Mouse (Mus musculus) cerebellum, adult 2 months (tissue): ENCODE results near the gene Arl6ip4. TPM values are rescaled to one million over a fixed set of nuclear protein-coding genes. Genes with fewer than 3 reads are reported as not detected.

Source experiments
- DNase-seq, 2 experiments: peaks; one replicate each; pipeline ENCODE4 v3.0.0; 2021
- H3K27ac ChIP-seq: fragments of 200-500 bp; 2 replicates; pipeline ENCODE4 v1.5.1; 2012; ENCODE audit warnings: low read length, control low read depth, inconsistent platforms; ENCODE audit not compliant: insufficient read depth
- H3K27me3 ChIP-seq: fragments of 200-500 bp; 2 replicates; pipeline ENCODE4 v1.6.1; 2012; ENCODE audit warnings: inconsistent platforms, mild to moderate bottlenecking, low read length, moderate library complexity; ENCODE audit not compliant: control insufficient read depth, insufficient read depth
- H3K4me1 ChIP-seq: fragments of 200-500 bp; 2 replicates; pipeline ENCODE4 v1.6.1; 2011; ENCODE audit warnings: low read length; ENCODE audit not compliant: control insufficient read depth, insufficient read depth
- H3K4me3 ChIP-seq: fragments of 200-500 bp; replicated peaks from 2 replicates; pipeline ENCODE3; 2011; ENCODE audit warnings: mild to moderate bottlenecking, low read depth, low read length, control low read depth; ENCODE audit not compliant: insufficient read depth
- CTCF ChIP-seq: fragments of 200-500 bp; IDR thresholded peaks from 2 replicates; pipeline ENCODE4 v1.5.1; 2011; ENCODE audit warnings: low read depth, mild to moderate bottlenecking, control low read depth, low read length, moderate library complexity, borderline replicate concordance; ENCODE audit not compliant: insufficient read depth
- POLR2A ChIP-seq: fragments of 200-500 bp; IDR thresholded peaks from 2 replicates; pipeline ENCODE4 v1.6.1; 2011; ENCODE audit warnings: low read length, control low read depth, borderline replicate concordance; ENCODE audit not compliant: insufficient read depth
- WGBS: fragments of 180-500 bp; shearing (Covaris S2); methylation state at CpG from one replicate; pipeline ENCODE4 v1.1.7; 2018; 5-methylcytosine and 5-hydroxymethylcytosine counted together
- polyA plus RNA-seq: library from polyadenylated mRNA; depleted of rRNA; stranded (reverse); fragments of >200 nt; gene quantifications from 2 replicates; pipeline ENCODE4 v1.2.3, GENCODE M21; 2012

Arl6ip4 gene
- polyA plus RNA-seq, 1 experiment: 91.0 TPM

- no peaks in the 10 kb centered on the region for H3K27me3 ChIP-seq
- no peak overlapping the region for H3K4me3 ChIP-seq
- WGBS: 54% methylated on average over 4 of the region's 4 CpGs
- H3K27ac ChIP-seq: no peak overlapping the region
- no peaks in the 10 kb centered on the region for H3K4me1 ChIP-seq
- TF ChIP-seq POLR2A (no peak), CTCF (no peak)
- no peak for DNase-seq
Observed at GRCm38 (mm10) chr5:124086876-124087275, 29.0 kb upstream of the Arl6ip4 start.

DNA sequence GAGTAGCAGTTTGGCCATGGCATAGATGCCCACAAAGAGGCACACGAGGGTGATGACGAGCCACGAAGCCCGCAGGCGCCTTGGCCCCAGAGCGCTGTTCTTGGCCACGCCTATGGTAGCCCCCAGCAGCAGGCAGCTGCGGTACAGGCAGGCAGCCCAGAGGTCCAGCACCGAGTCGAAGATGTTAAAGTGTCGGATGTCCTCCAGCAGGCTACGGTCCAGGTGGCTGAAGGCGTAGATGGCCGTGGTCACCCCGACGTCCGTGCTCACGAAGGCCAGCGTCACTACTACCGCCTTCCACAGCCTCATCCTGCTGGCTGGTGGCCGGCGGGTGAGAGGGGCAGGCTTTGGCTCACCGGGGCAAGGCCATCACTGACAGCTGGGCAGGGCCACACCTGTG lies 26.0 kb upstream of the Arl6ip4 start:
- H3K27ac ChIP-seq: no peak overlapping the region
- no peak overlapping the region for H3K4me3 ChIP-seq
- WGBS: 62% methylated on average over 23 of the region's 23 CpGs
- peaks cover 22% of the 10 kb centered on the region for H3K4me1 ChIP-seq
- no peak for DNase-seq
- TF ChIP-seq POLR2A: no peak
- TF ChIP-seq CTCF: no peak
- H3K27me3 ChIP-seq: no peaks in the 10 kb centered on the region

DNA sequence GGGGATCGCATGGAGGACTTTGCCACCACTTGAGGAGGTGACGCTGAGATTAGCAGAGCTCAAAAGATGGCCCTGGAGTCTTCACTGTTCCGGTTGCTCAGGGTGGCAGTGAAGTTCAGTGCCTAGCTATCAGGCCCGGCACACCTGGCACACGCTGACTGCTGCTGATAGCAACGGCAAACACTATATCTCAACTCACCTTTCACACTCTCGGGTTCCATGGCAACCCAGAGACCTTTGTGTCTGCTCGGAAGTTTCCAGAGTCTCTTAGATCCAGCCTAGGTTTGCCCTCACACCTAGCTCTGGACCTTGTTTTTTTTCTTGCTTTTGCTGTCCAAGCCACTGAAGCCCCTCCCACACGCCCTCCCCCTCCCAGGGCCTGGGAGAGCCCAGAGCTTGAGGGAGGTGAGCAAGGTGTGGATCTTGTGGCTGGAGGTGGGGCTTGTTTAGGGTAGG lies 23.9 kb upstream of the Arl6ip4 start:
- H3K4me1 ChIP-seq: peaks cover 22% of the 10 kb centered on the region
- WGBS: 81% methylated on average over 9 of the region's 9 CpGs
- H3K27me3 ChIP-seq: no peaks in the 10 kb centered on the region
- no peak for TF ChIP-seq POLR2A
- no peak for TF ChIP-seq CTCF
- H3K4me3 ChIP-seq: no peak overlapping the region
- no peak overlapping the region for H3K27ac ChIP-seq
- no peak for DNase-seq

- Histone ChIP-seq H3K27ac (peak overlapping the region; percentile 57), H3K4me3 (peak overlapping the region; percentile 32), H3K4me1 (peaks cover 22% of the 10 kb centered on the region), H3K27me3 (no peaks in the 10 kb centered on the region)
- DNase-seq: peak; percentile 83 to 85
- WGBS: 28% methylated on average over 11 of the region's 11 CpGs
- TF ChIP-seq POLR2A (no peak), CTCF (no peak)
Observed at GRCm38 (mm10) chr5:124093120-124093794, 22.6 kb upstream of the Arl6ip4 start.

DNA sequence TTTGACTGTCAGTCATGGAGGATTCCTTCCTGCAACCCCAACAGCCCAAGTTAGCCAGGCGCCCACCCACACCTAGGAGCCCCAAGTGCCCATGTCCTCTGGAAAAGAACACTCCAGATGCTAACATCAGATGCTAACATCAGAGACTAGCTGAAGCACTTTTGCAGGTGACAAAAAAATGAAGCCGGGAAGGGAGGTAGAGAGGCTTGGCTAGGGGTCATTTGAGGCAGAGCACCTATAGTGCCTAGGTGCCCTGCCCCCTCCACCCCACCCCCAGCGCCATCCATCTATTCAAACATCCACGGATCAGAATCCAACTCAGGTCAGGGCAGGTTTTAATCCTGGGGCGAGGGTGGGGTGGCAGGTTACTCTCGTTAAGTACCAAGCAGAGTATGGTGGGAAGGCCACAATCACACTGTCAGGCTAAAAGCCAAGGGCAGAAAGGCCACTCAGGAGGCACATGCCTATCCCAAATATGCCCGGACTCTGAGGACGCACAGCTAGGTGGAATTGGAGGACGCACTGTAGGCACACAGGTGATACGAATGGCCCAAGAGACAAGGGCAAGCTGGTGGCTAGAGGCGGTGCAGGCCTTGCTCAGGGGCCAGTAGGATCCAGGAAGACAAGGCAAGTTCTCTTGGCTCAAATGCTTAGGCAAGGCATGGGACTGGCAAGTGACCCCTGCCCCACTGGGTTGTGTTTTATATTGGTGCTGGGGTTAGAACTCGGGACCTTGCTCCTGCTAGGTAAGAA lies 21.9 kb upstream of the Arl6ip4 start:
- no peaks in the 10 kb centered on the region for H3K27me3 ChIP-seq
- H3K4me3 ChIP-seq: peak overlapping the region; percentile 32
- TF ChIP-seq CTCF (no peak), POLR2A (no peak)
- WGBS: 72% methylated on average over 12 of the region's 12 CpGs
- DNase-seq: peak in 1 of 2 experiments; percentile 26
- H3K4me1 ChIP-seq: peaks cover 22% of the 10 kb centered on the region
- peak overlapping the region; percentile 57 for H3K27ac ChIP-seq

GRCm38 (mm10) chr5:124095077-124095581 lies 20.8 kb upstream of the Arl6ip4 start:
- H3K4me1 ChIP-seq: peaks cover 22% of the 10 kb centered on the region
- TF ChIP-seq CTCF (no peak), POLR2A (no peak)
- peak overlapping the region; percentile 70 for H3K27ac ChIP-seq
- H3K4me3 ChIP-seq: peak overlapping the region; percentile 86
- DNase-seq: peak in 1 of 2 experiments; percentile 57
- WGBS: 4% methylated on average over 19 of the region's 19 CpGs
- H3K27me3 ChIP-seq: no peaks in the 10 kb centered on the region

- 2% methylated on average over 42 of the region's 42 CpGs for WGBS
- H3K27me3 ChIP-seq: no peaks in the 10 kb centered on the region
- H3K4me1 ChIP-seq: peaks cover 22% of the 10 kb centered on the region
- DNase-seq: peak; percentile 98 to 99
- TF ChIP-seq POLR2A (peak; percentile 75; the same call in 1 of the 2 replicates), CTCF (no peak)
- peak within 1 kb of the TSS; percentile 86 for H3K4me3 ChIP-seq
- peak within 1 kb of the TSS; percentile 70 for H3K27ac ChIP-seq
Observed at GRCm38 (mm10) chr5:124095596-124096232, 20.2 kb upstream of the Arl6ip4 start, which contains the start of gene Abcb9. Abcb9 (minus strand) TSS chr5:124095798.

DNA sequence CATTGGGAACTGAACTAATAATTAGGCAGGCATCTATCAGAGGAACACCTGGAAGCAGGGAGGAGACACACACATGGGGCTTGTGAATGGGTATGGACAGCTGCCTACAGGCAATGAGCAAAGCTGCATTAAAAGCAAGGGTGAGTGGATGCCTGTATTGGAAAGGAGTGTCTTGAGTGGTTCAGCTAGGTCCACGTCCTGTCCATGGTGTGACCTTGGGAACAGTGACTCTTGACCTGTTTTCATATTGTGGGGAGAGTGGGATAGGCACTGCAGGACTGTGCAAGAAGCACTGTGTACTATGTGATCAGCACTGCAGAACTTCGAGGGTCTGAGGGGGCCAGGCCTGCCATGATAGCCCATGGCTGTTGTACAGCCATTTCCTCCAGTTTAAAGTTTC lies 17.0 kb upstream of the Arl6ip4 start:
- no peaks in the 10 kb centered on the region for H3K27me3 ChIP-seq
- no peak for DNase-seq
- no peak overlapping the region for H3K4me3 ChIP-seq
- H3K27ac ChIP-seq: no peak overlapping the region
- H3K4me1 ChIP-seq: peaks cover 4% of the 10 kb centered on the region
- no peak for TF ChIP-seq CTCF
- TF ChIP-seq POLR2A: no peak
- WGBS: 78% methylated on average over 2 of the region's 2 CpGs
